Mouse (Mus musculus) c-Kit-positive CD71-negative TER-119-negative erythroid progenitor cells, embryonic 14.5 days (primary cell): ENCODE data around the gene Exosc7.

Source experiments
- DNase-seq: peaks from one replicate; pipeline ENCODE4 v3.0.0-alpha.2; 2013; ENCODE audit warnings: low read depth

The Exosc7 gene

DNA sequence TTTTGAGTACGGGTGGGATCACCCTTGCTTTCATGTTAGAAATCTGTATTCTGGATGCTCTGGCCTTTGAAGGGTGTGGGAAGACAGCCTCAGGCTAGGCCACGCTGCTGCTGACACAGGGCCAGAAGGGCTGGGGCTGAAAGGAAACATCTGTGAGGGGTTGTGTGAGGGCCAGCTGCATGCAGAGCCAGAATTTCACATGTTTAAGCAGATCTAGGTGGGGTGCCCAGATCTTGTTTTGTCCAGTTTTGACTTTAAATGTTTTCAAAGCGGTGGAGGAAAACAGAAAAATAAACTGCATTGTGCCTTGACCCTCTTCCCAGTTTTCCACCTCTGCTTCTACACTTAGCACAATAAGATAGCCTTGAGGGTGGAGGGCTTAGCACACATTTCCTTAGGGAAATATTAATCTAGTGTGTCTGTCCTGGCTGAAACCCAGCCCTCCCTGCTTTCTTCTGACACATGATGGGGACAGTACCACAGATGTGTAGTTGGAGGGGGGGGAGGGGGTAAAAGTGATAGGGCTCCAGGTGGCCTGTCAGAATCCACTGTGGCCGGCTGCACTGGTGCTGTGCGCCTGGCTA, 26.0 kb downstream of the Exosc7 start:
- no peak for DNase-seq

DNA sequence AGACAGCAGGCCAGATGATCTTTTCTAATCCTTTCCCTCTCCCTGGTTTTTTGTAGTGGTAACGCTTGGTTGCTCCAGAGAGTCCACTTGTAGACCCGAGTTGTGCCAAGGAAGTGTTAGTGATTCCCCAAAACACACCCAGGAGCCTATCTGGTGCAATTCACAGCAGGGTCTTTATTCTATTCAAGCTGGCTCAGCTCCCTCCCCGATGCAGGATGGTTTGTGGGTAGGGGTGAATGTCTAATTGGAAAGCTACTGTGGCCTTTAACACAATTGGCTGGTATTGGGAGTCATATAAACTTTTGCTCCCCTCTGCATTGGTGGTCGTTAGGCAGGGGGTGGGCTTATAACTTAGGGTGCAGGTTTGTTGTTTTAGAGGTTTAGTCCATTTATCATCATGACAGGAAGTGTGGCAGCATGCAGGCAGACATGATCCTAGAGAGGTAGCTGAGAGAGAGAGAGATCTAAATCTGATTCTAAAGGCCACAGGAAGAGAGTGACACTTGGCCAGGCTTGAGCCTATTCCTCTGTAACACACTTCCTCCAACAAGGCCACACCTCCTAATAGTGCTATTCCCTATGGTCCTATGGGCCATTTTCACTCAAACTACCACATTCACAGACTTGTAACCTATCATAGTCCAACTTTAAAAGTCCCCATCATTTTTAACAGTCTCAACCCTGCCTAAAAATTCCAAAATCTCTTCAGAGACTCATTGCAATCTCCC, 27.0 kb downstream of the Exosc7 start:
- no peak for DNase-seq

- DNase-seq: no peak
Observed at GRCm38 (mm10) chr9:123148430-123148829, 35.4 kb downstream of the Exosc7 start.

GRCm38 (mm10) chr9:123150241-123151020, 37.4 kb downstream of the Exosc7 start, which contains the start of gene Clec3b:
TSS of gene Clec3b (plus strand) at chr9:123150946.
- no peak for DNase-seq

DNA sequence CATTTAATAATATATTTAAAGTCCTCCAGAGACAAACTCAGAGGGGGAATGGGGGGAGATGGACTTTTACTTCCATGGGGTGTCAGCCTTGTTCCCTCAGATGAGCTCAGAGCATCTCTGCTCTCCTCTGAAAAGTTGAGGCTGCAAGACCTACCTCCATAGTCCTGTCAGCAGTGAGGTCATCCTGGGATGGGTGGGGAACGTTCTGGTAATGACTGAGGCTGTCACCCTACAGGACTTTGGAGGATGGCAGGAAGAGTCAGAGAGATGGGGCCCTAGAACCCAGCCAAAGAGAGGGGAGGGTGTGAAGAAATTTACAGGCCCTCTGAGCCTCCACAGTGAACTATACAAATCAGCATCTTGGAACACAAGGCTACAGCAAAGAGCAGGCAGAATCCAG, 38.5 kb downstream of the Exosc7 start:
- no peak for DNase-seq

GRCm38 (mm10) chr9:123152026-123152425, 39.0 kb downstream of the Exosc7 start:
- DNase-seq: no peak

DNA sequence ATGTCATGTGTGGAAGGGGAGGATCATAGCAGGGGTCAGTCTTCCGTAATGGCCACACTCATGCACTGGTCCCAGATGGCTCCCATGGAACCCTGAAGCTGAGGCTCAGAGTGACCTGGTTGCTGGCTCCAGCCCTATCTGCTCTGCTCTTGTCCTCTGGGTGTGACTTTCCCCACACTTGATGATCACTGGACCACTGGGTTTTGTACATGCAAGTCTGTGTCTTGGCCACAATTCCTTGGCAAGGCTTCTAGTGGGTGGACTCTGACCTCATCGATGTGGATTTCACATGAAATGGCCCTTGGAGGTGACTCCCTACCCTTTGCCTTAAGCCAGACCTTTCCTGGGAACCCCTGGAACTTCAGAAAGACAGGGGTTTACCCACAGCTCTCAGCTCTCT, 40.1 kb downstream of the Exosc7 start:
- DNase-seq: no peak

GRCm38 (mm10) chr9:123156910-123157361, 43.9 kb downstream of the Exosc7 start:
- no peak for DNase-seq

DNA sequence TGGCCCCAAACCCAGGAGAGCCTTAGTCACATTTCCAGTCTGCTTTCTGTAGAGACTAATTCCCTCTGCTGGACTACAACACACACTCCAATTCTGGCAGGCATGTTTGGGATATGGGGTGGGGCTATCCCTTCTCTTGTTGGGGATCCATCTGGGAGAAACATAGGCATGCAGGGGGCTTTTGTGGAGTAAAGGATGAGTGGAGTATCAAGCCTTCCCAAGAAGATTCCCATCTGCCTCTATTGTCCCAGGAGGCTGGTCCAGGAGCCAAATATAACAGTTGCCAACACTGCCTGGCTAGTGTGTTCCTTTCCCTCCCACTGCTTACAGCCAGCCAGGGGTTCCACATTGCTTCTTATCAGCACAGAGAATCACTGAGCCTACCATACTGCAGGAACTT, 44.7 kb downstream of the Exosc7 start:
- no peak for DNase-seq

DNA sequence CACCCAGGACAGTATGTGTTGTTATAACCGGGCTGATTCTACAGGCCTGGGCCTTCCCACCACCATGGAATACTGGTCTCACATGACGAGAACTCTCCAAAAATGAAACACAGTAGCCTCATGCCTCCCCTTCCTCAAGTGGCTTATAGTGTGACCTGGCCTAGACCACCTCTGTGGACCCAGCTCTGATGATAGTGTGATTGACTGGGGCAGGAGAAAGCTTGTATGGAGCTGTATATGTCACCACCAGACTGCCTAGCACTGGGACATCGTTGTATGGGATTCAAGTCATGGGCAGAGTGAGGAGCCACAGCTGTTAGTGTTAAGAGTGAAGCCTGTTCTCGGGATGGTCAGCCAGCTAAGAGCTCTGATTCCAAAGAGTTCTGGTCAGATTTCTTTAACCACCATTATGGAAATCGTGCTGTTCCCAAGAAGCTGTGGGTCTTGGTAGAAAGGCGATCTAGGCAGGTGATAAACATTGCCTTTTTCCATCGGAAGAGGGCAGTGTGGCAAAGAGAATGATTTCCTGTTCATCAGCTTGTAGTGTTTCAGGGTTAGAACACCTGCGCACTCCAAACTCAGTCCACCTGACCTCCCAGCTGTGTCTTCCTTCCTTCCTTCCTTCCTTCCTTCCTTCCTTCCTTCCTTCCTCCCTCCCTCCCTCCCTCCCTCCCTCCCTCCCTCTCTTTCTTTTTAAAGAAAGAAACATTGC, 45.3 kb downstream of the Exosc7 start:
- peak; percentile 45 for DNase-seq

DNA sequence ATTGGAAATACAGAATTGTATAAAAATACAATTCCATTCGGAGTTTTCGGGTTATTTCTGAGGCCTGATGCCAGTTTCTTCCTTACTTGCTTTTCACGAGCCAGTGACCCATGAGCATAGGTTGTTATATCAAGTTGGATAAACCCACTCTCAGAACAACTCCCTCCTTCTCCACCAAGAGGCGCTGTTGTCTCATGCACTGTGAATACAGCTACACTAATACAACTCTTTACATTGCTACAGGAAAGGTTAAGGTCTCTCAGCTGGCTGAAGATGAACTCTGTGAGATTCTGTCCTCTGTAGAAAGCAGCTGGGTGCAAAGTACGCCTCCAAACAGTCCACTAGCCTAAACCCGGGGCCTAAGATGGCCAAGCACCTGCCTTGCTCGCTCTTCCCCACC, 46.3 kb downstream of the Exosc7 start:
- peak; percentile 72 for DNase-seq

DNA sequence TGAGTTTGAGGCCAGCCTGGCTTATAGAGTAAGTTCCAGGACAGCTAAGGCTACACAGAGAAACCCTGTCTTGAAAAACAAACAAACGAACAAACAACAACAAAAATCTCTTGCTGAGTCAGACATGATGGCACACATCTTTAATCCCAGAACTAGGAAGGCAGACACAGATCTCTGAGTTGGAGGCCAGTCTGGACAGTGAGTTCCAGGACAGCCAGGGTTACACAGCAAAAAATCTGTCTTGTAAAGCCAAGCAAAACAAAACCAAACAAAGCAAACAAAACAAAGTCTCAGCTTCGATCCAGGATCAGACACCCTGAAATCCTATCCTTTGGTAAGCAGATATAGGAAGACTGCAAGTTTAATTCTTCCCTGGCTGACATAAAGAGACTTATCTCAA, 48.8 kb downstream of the Exosc7 start:
- no peak for DNase-seq

DNA sequence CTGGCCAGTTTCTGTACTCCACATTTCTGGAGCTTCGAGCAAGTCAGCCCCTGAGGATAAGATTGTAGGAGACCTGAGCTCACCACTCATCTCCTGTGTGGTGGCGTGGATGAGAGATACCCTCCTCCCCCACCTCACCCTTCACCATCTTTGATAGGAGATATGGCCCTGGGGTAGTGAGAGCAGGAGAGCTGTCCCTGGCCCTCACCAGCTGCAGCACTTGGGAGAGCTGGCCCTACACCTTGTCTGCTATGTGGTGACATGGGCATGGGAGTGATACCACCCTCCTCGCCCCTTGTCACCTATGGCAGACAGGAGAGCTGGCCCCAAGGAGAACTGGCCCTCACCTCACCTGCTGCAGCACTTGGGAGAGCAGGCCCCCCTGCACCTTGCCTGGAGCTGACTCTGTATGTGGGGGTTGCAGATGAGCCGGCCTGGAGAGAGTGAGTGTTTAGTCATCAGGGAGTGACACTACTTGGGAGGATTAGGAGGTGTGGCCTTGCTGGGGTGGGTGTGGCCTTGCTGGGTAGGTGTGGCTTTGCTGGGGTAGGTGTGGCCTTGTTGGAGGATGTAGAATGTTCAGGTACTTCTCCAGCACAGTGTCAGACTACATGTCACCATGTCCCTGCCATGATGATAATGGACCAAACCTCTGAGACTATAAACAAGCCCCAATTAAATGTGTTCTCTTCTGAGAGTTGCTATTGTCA, 50.1 kb downstream of the Exosc7 start:
- no peak for DNase-seq

GRCm38 (mm10) chr9:123165781-123166443, 52.9 kb downstream of the Exosc7 start:
- DNase-seq: no peak

DNA sequence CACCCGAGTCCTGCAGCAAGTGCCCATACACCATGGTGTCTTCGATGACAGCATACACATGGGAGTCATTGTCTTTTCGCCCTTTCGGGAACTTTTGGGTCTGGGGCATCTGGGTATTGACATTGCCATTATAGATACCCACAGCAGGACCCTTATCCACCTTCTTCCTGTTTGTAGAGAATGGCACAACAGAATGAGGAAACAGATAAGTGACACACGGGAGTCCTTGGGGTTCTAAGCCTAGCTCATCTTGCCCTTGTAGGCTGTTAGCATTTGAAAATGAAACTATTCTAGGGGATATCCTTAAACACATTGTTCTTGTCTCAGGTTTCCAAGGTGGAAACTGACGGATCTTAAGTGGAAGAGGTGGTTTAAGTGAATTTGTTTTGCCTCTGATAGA, 60.7 kb downstream of the Exosc7 start:
- no peak for DNase-seq

DNA sequence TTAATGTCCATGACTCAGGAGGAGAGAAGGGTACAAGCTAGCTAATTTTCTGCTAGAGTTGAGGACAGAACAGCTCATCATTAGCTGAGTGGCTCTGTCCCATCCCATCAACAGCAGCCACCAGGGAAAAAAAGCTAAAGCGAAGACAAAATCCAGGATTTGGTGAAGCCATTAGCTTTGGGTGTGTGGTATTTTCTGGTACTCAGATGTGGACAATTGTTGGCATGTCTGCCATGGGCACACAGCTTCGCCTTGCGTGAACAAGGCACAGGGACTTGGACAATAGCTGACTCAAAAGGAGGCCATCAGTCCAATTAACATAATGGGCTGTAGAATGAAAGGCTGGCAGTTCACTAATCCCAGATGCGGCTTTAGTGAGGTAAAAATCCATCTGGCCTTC, 61.3 kb downstream of the Exosc7 start:
- DNase-seq: no peak

GRCm38 (mm10) chr9:123177380-123178048, 64.5 kb downstream of the Exosc7 start:
- no peak for DNase-seq

DNA sequence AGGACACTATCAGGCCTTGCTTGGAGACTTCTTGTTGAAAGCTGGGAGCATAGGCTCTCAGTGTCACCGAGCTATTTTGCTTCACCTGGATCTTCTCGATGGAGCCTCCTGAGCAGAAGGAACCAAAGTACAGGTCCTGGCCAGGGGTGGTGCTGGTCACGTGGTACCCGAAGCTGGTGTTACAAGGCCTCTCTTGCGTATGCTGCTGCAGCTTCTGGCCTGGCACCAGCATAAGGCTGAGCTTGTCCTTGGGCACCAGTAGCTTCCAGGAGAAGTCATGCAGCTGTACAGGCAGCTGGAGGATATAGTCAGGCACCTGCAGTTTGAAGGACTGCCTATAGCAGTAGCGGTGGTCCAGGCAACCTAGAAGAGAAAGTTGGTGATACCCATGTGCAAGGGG, 67.0 kb downstream of the Exosc7 start:
- no peak for DNase-seq

DNA sequence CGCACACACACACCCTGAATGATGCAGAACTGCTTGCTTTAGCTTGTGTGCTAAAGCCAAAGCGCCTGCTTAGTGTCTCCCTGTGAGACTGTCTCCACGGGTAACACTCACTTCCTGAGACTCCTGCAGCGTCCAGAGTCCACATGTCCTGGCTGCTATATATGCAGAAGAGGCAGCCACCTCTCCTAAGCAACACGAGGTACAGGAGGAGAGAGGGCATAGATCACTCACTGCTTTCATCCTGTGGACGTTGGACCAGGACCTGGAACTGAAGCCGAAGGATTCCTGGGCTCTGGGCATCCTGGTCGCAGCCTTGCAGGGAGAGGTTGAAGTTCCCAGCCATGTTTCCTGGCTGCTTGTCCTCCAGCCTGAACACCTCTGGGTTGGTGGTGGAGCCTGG, 70.2 kb downstream of the Exosc7 start:
- no peak for DNase-seq

- DNase-seq: no peak
Observed at GRCm38 (mm10) chr9:123185546-123185945, 72.5 kb downstream of the Exosc7 start.
